Mouse (Mus musculus) ES-Bruce4 (cell line): ENCODE results near the gene Bricd5.

Experiments used
- CTCF ChIP-seq: IDR thresholded peaks from one replicate; pipeline ENCODE4 v1.8.1; 2011; ENCODE audit warnings: low read depth, low read length
- EP300 ChIP-seq: IDR thresholded peaks from 2 replicates; pipeline ENCODE4 v1.6.1; 2011; ENCODE audit warnings: low read depth, low read length; ENCODE audit not compliant: insufficient read depth
- POLR2A ChIP-seq: IDR thresholded peaks from one replicate; pipeline ENCODE4 v1.8.1; 2011; ENCODE audit warnings: low read length; ENCODE audit not compliant: insufficient read depth

DNA sequence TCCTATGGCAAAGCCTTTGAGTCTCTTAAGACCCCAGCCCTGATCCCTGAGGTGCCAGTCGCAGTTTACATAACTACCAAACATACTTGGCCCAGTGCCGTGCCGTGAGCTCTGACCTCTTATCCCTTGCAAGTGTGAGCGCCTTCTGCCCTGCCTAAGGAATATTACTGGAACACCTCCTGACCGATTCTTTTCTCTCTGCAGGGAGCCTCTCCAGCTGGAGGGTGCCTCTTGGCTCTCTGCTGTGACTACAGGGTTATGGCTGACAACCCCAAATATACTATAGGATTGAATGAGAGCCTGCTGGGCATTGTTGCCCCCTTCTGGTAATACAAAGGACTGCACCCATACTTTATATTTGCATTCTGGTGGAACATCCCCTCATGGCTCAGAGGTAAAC, 36.7 kb upstream of the Bricd5 start:
- TF ChIP-seq CTCF (peak; percentile 21), POLR2A (no peak), EP300 (no peak)
